Mouse (Mus musculus) ES-Bruce4 (cell line): ENCODE data around the gene 1700020D05Rik. TPM values are rescaled to one million over a fixed set of nuclear protein-coding genes. Genes with fewer than 3 reads are reported as not detected.
"Not testable (repeated sequence)": the region's sequence is repeated elsewhere in the genome, so short reads cannot be mapped to it uniquely, and the experiment has no call there.

ENCODE experiments used
- H3K27ac ChIP-seq: 2 replicates; pipeline ENCODE4 v1.5.1; 2012; ENCODE audit warnings: low read length, inconsistent platforms; ENCODE audit not compliant: insufficient read depth
- H3K27me3 ChIP-seq: 2 replicates; pipeline ENCODE4 v1.6.1; 2012; ENCODE audit warnings: mild to moderate bottlenecking, low read length, inconsistent platforms; ENCODE audit not compliant: control insufficient read depth, poor library complexity, insufficient read depth, severe bottlenecking
- H3K36me3 ChIP-seq: 2 replicates; pipeline ENCODE4 v1.6.1; 2012; ENCODE audit warnings: inconsistent platforms, mild to moderate bottlenecking, low read length, moderate library complexity; ENCODE audit not compliant: control insufficient read depth, poor library complexity, insufficient read depth, severe bottlenecking
- H3K4me1 ChIP-seq: one replicate; pipeline ENCODE4 v1.8.1; 2011; ENCODE audit warnings: low read length; ENCODE audit not compliant: control insufficient read depth, insufficient read depth
- H3K4me3 ChIP-seq: 2 replicates; pipeline ENCODE4 v1.5.1; 2011; ENCODE audit warnings: low read depth, mild to moderate bottlenecking, low read length
- H3K9ac ChIP-seq: 2 replicates; pipeline ENCODE4 v1.6.1; 2012; ENCODE audit warnings: low read depth, mild to moderate bottlenecking, inconsistent platforms; ENCODE audit not compliant: poor library complexity, severe bottlenecking
- H3K9me3 ChIP-seq: replicated peaks from 2 replicates; pipeline ENCODE4 v1.6.1; 2012; ENCODE audit warnings: mild to moderate bottlenecking, low read length, inconsistent platforms; ENCODE audit not compliant: control insufficient read depth, poor library complexity, insufficient read depth, severe bottlenecking
- CTCF ChIP-seq: IDR thresholded peaks from one replicate; pipeline ENCODE4 v1.8.1; 2011; ENCODE audit warnings: low read depth, low read length
- EP300 ChIP-seq: IDR thresholded peaks from 2 replicates; pipeline ENCODE4 v1.6.1; 2011; ENCODE audit warnings: low read depth, low read length; ENCODE audit not compliant: insufficient read depth
- POLR2A ChIP-seq: IDR thresholded peaks from one replicate; pipeline ENCODE4 v1.8.1; 2011; ENCODE audit warnings: low read length; ENCODE audit not compliant: insufficient read depth
- polyA plus RNA-seq: library from polyadenylated mRNA; stranded (reverse); fragments of >200 nt; gene quantifications from 2 replicates; pipeline ENCODE4 v1.2.4, GENCODE M21; 2011; ENCODE audit warnings: low read depth; ENCODE audit not compliant: missing spikeins, insufficient read depth, insufficient read length

The 1700020D05Rik gene
- polyA plus RNA-seq, 1 experiment, result 0.99 TPM

GRCm38 (mm10) chr19:5500330-5500875 lies 3.2 kb downstream of the 1700020D05Rik start:
- Histone ChIP-seq H3K4me1 (no peaks in the 10 kb centered on the region), H3K36me3 (no peaks in the 10 kb centered on the region), H3K9ac (no peak overlapping the region), H3K27ac (no peak overlapping the region), H3K27me3 (no peaks in the 10 kb centered on the region), H3K9me3 (no peaks in the 10 kb centered on the region), H3K4me3 (no peak overlapping the region)
- TF ChIP-seq EP300 (no peak), POLR2A (no peak), CTCF (no peak)

- H3K27me3 ChIP-seq, result no peaks in the 10 kb centered on the region
- TF ChIP-seq EP300, result no peak
- no peak for TF ChIP-seq CTCF
- TF ChIP-seq POLR2A, result no peak
- H3K4me1 ChIP-seq, result peaks cover 5% of the 10 kb centered on the region
- H3K27ac ChIP-seq, result no peak overlapping the region
- peaks cover 18% of the 10 kb centered on the region for H3K36me3 ChIP-seq
- H3K9me3 ChIP-seq, result no peaks in the 10 kb centered on the region
- no peak overlapping the region for H3K9ac ChIP-seq
- H3K4me3 ChIP-seq, result no peak overlapping the region
These were observed 7.6 kb downstream of the 1700020D05Rik start for GRCm38 (mm10) chr19:5496052-5496370.

- Histone ChIP-seq H3K9ac (no peak overlapping the region), H3K9me3 (no peaks in the 10 kb centered on the region), H3K36me3 (peaks cover 18% of the 10 kb centered on the region), H3K4me1 (peaks cover 5% of the 10 kb centered on the region), H3K27me3 (no peaks in the 10 kb centered on the region), H3K27ac (no peak overlapping the region), H3K4me3 (no peak overlapping the region)
- TF ChIP-seq EP300 (no peak), CTCF (no peak), POLR2A (no peak)
These were observed 8.1 kb downstream of the 1700020D05Rik start for GRCm38 (mm10) chr19:5495353-5496051.

GRCm38 (mm10) chr19:5494314-5494713 lies 9.3 kb downstream of the 1700020D05Rik start:
- H3K36me3 ChIP-seq, result peaks cover 18% of the 10 kb centered on the region
- H3K27ac ChIP-seq, result no peak overlapping the region
- H3K4me1 ChIP-seq, result peaks cover 5% of the 10 kb centered on the region
- no peak for TF ChIP-seq EP300
- no peak for TF ChIP-seq CTCF
- TF ChIP-seq POLR2A, result no peak
- no peak overlapping the region for H3K4me3 ChIP-seq
- no peak overlapping the region for H3K9ac ChIP-seq
- H3K9me3 ChIP-seq, result no peaks in the 10 kb centered on the region
- no peaks in the 10 kb centered on the region for H3K27me3 ChIP-seq

GRCm38 (mm10) chr19:5493301-5493721 lies 10.3 kb downstream of the 1700020D05Rik start:
- H3K4me3 ChIP-seq, result not testable (repeated sequence)

GRCm38 (mm10) chr19:5492641-5493040 lies 10.9 kb downstream of the 1700020D05Rik start:
- TF ChIP-seq EP300, result no peak
- no peak for TF ChIP-seq CTCF
- no peak for TF ChIP-seq POLR2A
- H3K9me3 ChIP-seq, result no peaks in the 10 kb centered on the region
- no peak overlapping the region for H3K9ac ChIP-seq
- H3K4me3 ChIP-seq, result no peak overlapping the region
- H3K36me3 ChIP-seq, result peaks cover 18% of the 10 kb centered on the region
- H3K4me1 ChIP-seq, result peaks cover 5% of the 10 kb centered on the region
- no peak overlapping the region for H3K27ac ChIP-seq
- H3K27me3 ChIP-seq, result no peaks in the 10 kb centered on the region

More at GRCm38 (mm10) chr19:5493301-5493721, 10.3 kb downstream of the 1700020D05Rik start:
- not testable (repeated sequence) for H3K4me1 ChIP-seq, H3K9me3 ChIP-seq, H3K27ac ChIP-seq, H3K9ac ChIP-seq, H3K27me3 ChIP-seq
- H3K36me3 ChIP-seq, result peaks cover 18% of the 10 kb centered on the region
